Mouse (Mus musculus) spleen, adult 2 months (tissue): Measurements from ENCODE around the gene Cbl.

Experiments
- CTCF ChIP-seq: fragments of 200-500 bp; IDR thresholded peaks from 2 replicates; pipeline ENCODE4 v1.5.1; 2011; ENCODE audit warnings: mild to moderate bottlenecking, inconsistent platforms; ENCODE audit not compliant: insufficient read depth, insufficient read length, insufficient replicate concordance; ENCODE audit errors: extremely low read depth
- POLR2A ChIP-seq: fragments of 200-500 bp; IDR thresholded peaks from 2 replicates; pipeline ENCODE4 v1.6.1; 2011; ENCODE audit warnings: low read depth, low read length, inconsistent platforms

GRCm38 (mm10) chr9:44143421-44143820, 90.4 kb downstream of the Cbl start:
- TF ChIP-seq POLR2A (no peak), CTCF (no peak)
